Mouse (Mus musculus): ENCODE data around the gene Gse1.

Gse1 gene

DNA sequence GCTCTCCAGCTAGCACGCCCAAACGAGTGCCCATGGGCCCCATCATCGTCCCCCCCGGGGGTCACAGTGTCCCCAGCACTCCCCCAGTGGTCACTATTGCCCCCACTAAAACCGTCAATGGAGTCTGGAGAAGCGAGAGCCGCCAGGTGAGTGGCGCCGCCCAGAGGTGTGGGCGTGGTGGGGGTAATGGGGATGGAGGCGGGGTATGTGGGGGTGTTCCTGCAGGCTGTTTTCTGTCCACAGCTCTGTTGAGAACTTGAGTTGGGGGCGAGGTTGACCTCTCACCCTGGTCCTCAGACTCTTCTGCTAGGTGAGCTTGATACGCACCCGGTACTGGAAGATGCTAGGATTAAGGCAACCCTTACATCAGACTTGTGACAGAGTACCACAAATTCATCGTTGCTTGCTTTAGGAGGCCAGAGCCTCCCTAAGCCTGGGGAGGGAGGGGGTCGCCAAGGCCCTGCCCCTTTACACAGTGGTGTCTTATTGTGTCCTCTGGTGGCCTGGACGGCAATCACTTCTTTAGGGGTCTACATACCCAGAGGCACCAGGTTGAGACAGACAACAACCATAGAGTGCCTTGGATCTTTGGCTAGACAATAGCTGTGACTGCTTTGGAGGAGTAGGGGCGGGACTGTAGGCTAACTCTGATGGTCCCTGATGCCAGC, 334.6 kb downstream of the Gse1 start:
- no peak for DNase-seq

DNA sequence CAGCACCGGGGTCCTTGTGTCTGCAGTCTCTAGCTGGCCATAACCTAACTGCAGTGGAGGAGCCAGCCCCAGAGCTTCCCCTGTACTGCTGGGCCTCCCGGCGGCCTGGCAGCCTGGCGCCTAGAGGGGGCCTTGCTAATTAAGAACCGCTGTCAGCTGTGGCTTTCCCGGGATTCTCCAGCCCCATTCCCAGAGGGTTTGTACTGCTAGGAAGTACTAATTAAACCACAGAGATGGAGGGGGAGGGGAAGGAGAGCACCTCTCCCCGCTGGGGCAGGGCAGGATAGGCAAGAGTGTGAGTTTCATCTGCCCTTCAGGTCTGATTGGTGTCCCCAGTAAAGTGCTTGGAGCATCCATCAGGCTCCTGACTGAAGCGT, 335.1 kb downstream of the Gse1 start:
- no peak for DNase-seq

DNA sequence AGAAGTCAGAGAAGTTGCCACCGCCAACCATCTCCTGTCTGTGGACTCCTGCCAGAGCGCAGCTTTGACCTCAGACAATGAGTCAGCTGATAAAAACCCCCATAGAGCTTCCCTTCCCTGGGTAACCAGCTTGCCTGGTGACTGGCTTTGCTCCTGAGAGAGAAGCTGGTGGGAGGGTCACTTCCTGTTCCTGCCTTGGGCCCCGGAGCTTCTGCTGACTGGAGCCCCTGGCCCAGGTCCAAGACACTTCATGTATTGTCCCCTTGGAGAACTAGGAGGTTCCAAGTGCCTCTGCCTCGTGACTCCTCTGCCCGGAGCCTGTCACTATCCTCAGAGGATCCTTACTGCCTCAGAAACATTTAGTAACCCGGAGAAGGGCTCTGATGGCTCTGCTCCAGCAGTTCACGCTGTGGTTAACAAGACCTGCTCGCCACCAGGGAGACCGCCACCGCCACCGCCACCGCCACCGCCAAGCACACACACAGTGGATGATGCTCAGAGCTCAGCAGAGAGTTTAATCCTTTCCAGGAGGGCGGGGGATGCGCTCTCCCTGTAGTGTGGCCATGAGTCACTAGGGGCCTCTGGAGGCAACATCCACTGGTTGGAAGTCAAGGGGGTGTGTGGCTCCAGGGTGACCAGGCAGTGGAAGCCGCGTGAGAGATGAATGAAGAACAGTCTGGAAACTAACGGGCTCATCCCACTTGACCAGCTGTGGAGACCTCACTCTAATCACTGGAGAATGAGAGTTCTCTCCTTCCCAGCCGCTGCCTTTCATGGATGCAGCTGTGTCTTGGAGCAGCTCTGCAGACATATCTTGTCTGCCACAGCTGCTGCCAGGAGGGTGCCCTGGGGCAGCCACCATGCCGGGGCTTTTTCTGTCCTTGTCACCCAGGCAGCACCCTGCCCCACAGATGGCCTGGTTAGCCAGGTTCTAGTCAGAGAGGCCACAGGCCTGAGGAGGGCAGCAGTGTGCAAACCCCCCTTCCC, 335.9 kb downstream of the Gse1 start:
- DNase-seq: peak; percentile 68

DNA sequence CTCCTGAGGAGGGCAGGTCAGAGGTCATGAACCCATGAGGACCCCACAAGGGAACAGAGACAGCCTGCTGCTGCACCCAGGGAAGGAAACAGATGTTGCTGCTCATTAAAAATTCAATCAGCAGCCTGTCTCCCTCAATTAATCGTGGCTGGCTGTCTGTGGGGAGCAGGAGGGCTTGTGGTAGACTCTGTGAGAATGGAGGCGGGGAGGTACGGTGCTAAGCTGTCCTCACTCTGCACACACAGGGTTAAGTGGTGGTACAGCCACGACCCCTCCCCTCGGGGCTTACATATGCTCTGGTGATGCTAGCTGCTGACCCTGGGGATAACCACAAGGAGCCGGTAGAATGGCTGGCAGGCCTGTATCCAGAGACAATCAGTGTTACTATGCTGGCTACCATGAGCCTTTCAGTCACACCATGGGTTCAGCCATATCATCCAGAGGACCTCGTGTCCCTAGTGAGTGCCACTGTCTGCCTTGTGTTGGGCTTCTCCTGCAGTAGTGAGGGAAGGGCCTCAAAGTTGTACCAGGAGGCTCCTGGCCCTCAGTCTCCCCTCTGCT, 337.0 kb downstream of the Gse1 start:
- DNase-seq: no peak

DNA sequence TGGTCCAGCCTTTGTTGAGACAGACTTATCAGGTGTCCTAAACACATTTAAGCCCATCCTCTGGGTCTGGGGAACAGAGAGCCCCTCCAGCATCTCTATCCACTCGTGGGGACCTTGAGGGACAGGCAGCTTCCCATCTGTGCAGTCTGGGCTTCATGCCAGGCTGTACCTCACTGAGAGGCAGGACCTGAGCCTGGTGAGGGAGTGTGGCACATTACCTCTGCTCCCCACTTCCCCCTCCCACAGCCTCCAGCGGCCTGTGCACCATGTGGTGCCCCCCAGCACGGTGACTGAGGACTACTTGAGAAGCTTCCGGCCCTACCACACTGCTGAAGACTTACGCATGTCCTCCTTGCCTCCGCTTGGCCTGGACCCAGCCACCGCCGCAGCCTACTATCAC, 338.4 kb downstream of the Gse1 start:
- DNase-seq: no peak

DNA sequence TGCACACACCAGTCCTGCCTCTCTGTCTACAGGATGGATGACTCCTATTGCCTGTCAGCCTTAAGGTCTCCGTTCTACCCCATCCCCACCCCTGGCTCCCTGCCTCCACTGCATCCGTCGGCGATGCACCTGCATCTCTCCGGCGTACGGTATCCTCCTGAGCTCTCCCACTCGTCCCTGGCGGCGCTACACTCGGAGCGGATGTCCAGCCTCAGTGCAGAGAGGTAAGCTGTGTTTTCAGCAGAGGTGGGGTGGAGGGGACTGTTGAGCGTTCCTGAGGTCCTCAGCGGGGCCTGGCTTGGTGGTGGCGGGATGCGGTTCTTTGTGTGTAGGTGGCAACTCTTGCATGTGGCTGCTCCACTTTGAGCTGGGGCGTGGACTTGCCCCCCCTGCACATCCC, 339.5 kb downstream of the Gse1 start:
- no peak for DNase-seq

DNA sequence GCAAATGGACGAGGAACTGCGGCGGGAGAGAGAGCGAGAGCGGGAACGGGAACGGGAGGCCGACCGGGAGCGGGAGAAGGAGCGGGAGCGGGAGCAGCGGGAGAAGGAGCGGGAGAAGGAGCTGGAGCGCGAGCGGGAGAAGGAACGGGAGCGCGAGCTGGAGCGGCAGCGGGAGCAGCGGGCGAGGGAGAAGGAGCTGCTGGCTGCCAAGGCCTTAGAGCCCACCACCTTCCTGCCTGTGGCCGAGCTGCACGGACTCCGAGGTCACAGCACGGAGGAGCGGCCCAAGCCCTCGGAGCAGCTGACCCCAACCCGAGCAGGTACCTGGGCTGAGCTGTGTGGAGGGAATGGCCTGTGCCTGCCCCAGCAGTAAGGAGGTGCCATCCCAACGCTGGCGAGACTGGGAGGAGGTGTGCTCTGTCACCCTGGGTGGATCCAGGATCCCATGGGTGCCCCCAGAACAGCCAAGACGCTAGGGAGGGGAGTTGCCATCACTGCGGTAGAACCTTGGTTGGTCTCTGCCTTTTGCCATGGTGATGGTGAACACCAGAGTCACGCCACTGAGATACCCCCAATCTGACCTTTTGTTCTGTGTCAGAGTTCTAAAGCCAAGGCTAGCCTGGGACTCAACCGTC, 340.0 kb downstream of the Gse1 start:
- no peak for DNase-seq

DNA sequence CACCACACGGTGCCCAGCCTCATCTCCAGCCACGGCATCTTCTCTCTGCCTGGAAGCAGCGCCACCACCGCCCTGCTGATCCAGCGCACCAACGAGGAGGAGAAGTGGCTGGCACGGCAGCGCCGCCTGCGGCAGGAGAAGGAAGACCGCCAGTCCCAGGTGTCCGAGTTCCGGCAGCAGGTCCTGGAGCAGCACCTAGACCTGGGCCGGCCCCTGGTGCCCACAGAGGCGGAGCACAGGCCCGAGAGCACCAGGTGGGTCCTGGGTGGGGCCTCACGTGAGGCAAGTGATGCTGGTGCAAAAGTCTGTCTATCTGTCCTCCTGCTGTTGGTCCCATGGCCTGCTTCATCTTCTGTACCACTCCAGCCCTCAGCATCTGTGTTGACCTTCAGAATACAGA, 340.9 kb downstream of the Gse1 start:
- no peak for DNase-seq

DNA sequence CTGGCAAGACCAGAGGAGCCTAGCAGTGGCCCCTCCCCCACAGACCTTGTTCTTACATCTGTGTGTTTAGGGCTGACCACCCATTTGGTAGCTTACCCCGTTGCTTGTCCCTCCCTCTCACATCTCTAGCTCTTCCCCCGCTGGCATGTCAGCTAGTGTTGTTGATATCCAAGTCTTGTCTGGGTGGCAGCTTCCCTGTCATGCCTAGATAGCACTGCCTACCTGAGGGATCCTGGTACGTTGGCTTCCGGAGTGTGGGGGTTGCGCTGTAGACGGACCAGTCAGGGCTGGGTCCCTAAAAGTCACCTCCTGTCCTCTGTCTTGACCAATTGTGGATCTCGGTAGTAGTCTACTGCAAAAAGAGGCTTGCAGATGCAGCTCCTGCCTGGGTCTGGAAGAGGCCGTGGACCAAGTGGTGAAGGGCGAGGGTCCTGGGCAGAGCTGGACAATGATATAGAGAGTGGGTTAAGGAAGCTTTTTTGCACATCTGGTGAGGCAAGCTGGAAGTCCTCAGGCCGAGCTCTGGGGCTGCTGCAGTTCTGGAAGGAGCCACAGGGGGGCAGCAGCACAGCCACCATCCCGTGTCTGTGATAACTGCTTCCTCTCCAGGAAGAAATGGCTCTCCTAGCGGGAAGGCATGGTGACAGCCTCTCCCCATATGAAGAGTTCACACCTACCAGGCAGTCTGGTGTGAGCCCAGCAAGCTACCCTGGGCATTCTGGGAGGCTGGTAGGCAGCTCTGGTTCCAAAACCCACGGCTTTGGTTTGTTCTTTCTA, 341.9 kb downstream of the Gse1 start:
- DNase-seq: peak; percentile 80

DNA sequence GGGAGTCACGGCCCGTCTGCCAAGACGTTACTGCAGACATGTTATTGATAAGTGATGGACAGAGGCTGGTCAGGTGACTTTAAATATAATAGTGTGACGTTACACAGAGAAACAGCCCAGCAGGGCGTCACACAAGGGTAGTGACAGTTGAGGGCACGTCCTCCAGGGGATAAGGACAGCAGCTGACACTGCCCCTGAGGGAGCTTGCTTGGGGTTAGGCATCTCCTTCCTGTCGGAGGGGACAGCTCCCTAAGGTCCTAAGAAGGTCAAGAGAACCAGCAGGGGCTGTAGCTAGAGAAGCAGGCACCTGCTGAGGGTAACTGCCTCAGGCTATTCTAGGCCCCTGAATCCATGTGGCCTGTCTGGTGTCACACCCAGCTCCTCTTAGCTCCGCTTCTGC, 343.3 kb downstream of the Gse1 start:
- no peak for DNase-seq

DNA sequence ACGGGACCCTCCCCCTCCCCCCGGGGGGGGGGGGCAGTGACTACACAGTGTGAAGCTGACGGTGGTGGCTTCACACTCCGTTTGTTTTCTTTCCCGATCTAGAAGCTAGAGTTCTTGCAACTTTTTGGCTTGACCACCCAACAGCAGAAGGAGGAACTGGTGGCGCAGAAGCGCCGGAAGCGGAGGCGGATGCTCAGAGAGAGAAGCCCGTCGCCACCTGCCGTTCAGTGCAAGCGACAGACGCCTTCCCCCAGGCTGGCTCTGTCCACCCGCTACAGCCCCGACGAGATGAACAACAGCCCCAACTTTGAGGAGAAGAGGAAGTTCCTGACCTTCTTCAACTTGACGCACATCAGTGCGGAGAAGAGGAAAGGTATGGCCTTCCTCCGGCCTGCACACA, 344.3 kb downstream of the Gse1 start:
- DNase-seq: peak; percentile 55

DNA sequence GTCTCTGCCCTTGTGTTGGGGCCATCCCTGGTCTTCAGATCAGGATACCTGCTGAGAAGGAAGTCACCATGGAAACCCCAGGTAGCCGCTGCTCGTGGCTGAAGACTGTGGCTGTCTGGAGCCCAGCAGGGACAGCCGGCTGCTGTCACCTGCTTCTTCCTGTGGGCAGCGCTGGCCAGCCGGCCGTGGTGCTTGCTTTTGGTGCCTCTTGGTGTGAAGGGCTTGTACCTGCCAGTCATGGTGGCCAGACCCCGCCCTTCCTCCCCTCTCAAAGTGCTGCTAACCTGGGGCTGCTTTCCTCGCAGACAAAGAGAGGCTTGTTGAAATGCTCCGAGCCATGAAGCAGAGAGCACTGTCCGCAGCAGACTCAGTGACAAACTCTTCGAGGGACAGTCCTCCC, 345.6 kb downstream of the Gse1 start:
- no peak for DNase-seq

DNA sequence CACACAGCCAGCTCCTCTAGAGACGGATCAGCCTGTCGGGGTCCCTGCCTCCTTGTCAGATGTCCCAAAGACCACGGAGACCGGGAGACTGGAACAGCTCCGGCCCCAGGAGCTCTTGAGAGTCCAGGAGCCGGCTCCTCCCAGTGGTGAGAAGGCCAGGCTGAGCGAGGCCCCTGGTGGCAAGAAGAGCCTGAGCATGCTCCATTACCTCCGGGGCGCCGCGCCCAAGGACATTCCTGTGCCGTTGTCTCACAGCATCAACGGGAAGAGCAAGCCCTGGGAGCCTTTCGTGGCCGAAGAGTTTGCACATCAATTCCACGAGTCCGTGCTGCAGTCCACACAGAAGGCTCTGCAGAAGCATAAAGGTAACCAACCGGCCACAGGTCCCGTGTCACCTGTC, 346.7 kb downstream of the Gse1 start:
- DNase-seq: no peak

DNA sequence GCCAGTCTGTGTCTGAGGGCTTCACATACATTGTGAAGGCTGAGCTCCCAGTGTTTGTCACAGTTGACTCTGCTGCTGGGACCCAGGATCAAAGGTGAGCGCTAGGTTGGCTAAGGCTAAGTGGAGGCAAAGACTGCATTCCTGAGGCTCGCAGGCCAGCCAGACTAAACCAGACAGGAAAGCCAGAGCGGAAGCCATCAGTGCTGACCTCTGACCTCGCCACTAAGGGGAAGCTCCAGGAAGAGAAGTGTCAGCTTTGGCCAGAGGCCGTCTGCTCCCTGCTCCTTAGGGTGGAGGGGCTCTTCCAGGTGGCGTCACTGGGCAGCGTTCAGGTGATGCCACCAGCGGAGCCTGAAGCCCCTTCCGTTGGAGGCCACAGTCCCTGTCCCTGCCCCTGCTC, 347.5 kb downstream of the Gse1 start:
- no peak for DNase-seq

DNA sequence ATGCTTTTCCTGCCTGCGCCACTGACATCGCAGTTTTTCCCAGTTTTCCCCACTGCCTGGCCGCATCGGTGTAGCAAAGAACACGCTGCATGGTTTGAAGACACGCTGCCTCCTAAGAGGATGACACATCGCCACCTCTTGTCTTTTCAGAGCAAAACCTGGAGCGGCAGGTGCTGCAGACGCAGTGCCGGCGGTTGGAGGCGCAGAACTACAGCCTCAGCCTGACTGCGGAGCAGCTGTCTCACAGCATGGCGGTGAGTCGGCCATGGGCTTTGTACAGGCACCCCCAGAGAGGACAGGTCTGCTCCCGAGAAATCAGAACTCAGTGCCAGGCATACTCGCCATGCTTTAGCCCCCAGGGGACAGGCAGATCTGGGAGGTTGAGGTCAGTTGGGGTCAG, 349.6 kb downstream of the Gse1 start:
- DNase-seq: peak; percentile 44

DNA sequence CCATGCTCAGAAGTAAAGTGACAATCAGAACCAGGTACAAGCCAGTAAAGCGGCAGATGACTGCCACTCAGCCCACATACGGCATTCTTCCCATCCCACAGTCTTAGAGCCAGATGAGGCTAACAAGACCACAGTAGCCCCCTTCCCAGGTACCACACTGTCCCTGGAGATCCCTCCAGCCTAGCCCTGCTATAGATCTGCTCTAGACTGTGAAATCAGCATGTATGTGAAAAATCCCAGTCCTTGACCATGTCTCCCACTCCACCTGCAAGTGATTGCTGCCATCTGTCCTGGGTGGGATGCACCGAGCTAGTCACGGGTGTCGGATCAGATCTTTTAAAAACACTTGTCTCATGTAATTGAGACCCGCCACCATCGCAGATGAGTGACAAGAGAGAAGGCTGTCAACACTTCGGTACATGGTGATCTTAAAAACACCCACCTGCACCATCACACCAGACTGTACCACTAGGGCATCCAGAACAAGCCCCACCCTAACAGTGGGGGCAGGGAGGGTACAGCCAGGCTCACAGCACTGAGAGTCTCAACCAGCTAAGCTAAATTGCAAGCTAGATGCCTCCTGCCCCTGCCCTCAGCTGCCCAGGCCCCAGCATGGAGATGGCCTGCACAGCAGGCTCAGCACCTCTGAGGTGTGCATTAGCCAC, 352.2 kb downstream of the Gse1 start:
- DNase-seq: no peak

DNA sequence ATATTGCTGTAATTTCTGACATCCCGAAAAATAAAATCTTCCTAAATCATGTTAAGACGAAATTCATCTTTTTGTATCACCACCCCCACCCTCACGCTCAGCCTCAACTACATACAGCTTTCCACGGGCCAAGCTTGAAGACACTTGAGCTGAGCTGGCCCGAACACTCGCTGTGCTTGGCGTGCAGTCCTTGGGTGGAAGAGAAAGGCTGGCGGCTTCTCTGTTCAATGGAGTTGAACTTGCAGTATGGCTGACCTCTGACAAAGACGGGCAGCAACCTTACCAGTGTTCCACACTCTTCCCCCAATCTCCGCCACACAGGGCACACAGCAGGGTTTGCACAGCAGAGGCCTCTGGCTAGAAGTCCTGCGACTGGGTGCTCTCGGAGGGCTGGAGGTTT, 353.1 kb downstream of the Gse1 start:
- DNase-seq: no peak

DNA sequence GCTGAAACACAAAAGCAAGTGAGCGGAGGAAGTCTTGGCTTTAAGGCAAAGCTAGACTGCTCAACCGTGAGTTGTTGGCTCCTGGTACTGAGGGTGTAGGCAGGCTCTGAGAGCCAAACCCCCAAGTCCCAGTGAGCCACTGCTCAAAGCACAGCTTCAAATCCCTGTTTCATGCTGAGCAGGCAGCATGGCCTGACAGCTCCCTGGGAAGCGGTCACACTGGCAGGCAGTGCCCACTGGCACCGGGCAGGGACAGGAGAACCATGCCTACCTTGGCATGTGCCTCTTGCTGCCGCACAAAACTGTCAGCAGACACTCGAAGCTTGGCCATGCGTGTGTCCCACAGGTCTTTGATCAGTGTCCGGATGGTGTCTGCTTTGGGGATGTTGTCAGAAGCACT, 353.6 kb downstream of the Gse1 start:
- no peak for DNase-seq

DNA sequence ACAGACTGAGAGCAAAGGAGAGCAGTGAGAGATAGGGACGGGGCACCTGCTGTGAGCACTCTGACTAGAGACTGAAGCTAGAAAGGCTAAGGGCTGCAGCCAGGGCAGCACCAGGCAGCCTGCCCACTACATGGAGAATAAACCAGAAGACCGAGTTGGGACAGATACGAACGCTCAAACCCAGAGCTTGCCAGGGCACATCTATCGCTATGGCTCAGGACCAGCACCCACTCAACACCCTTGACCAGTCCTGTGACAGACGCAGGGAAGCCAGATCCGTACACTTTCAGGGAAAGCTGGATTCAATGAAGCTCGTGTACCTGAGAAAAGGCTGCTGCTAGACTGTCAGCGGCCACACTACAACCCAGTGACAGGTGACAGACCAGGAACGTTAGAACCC, 357.3 kb downstream of the Gse1 start:
- DNase-seq: no peak

DNA sequence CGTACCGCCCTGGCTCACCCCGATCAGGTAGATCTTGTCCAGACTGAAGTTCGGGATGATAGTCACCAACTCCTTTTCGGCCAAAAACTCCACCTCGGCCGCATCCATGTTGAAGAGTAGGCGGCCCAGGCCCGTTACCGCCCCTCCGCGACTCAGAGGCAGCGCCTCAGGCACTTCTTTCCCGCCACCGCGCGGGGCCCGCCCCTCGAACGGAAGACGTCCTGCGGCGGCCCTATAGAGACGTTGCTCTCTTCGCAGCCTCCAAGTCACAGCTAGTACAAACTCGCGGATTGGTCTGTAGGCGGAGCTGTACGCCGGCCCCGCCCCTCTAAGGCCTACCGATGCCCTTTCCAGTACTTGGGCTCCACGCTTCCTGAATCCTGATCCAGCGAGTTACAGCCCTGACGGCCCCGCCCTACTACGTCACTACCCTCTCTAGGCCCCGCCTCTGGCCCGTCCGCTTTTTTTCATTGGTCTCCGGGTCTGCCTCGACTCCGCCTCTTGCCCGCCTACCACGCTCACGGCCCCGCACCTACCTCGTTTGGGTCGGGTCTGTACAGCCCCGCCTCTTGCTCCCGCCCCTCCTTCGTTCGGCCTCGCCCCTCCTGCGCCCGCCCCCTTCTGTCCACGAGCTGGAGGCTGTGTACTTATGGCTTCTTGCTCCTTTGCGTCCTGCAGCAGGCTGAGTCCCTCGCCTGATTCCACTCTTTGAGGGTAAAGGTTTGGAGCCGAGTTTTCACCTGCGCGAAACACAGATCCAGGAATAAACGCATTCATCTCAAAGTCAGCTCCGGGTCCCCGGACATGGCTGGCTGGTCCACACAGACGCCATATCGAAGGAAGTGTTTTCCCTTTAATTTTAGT, 360.9 kb downstream of the Gse1 start, which contains the start of gene Gins2:
Gene Gins2 (minus strand): TSS at position 397 of the 864 bp plus-strand sequence.
- DNase-seq: peak; percentile 98

DNA sequence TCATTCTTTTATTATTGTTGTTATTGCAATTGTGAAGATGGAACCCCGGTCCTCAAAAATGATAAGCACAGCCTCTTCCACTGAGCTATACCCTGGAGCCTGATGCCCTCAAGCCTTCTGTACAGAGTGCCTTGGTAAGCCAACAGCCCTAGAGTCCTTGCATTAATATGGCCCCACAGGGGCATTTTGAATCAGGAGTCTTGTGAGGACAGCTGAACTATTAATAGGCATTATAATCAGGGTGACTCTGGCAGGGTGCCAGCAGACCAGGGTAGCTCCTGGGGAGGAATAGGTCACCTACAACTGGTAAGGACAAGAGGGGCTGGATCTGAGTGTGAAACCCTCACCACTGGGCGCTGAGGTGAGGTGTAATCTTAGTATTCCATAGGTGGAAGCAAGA, 361.7 kb downstream of the Gse1 start:
- DNase-seq: peak; percentile 63

Measured in cerebellum, adult 8-10 months (tissue).